22 mouse cellular contexts compared by ENCODE assay signal in genomic region chr2:93890143-93890542, GRCm38 (mm10). TPM values are rescaled to one million over a fixed set of nuclear protein-coding genes. Genes with fewer than 3 reads are reported as not detected.
DNase-seq lines count a peak whose midpoint lies in the region; ATAC-seq and TF ChIP-seq lines count a peak whose summit lies in the region.
"Had no signal": no experiment of that assay in that cellular context is flagged by ENCODE, and none has a peak within 500 bp of the region (broad histone marks: within the 10 kb centered on the region; RNA-seq: fewer than 3 reads in every experiment).

No protein-coding gene starts in this region.

- no peak overlapping the region for H3K9ac ChIP-seq in forebrain, postnatal 0 days
- no peak overlapping the region for H3K9ac ChIP-seq in forebrain, embryonic 11.5 days (ENCODE audit: low read length)
- no peak overlapping the region for H3K9ac ChIP-seq in forebrain, embryonic 15.5 days (replicated peaks)
- H3K9ac ChIP-seq: embryonic facial prominence, embryonic 13.5 days; hindbrain, embryonic 13.5 days; intestine, embryonic 15.5 days had no signal

- peaks cover 36% of the 10 kb centered on the region for H3K4me1 ChIP-seq in forebrain, embryonic 10.5 days
- peaks cover 4% of the 10 kb centered on the region; the same call in 1 of the 2 replicates for H3K4me1 ChIP-seq in forebrain, postnatal 0 days (ENCODE audit: insufficient read depth)
- H3K4me1 ChIP-seq in forebrain, embryonic 11.5 days (replicated peaks; ENCODE audit: control insufficient read depth, insufficient read depth, low read length) = peaks cover 19% of the 10 kb centered on the region
- H3K4me1 ChIP-seq in forebrain, embryonic 15.5 days = peaks cover 24% of the 10 kb centered on the region

- H3K27me3 ChIP-seq in forebrain, embryonic 10.5 days (ENCODE audit: poor library complexity, severe bottlenecking) = no peaks in the 10 kb centered on the region
- H3K27me3 ChIP-seq in forebrain, postnatal 0 days (ENCODE audit: insufficient read depth, low read length) = no peaks in the 10 kb centered on the region
- no peaks in the 10 kb centered on the region; the same call in 1 of the 2 replicates for H3K27me3 ChIP-seq in forebrain, embryonic 11.5 days (ENCODE audit: control insufficient read depth, insufficient read depth, low read length)
- H3K27me3 ChIP-seq in forebrain, embryonic 15.5 days = no peaks in the 10 kb centered on the region
- H3K27me3 ChIP-seq: embryonic facial prominence, embryonic 13.5 days; hindbrain, embryonic 13.5 days; intestine, embryonic 15.5 days had no signal

- no peaks in the 10 kb centered on the region for H3K36me3 ChIP-seq in forebrain, embryonic 10.5 days (replicated peaks)
- H3K36me3 ChIP-seq in forebrain, postnatal 0 days (ENCODE audit: insufficient read depth) = no peaks in the 10 kb centered on the region
- no peaks in the 10 kb centered on the region for H3K36me3 ChIP-seq in forebrain, embryonic 11.5 days (ENCODE audit: control insufficient read depth, insufficient read depth, low read length)
- H3K36me3 ChIP-seq in forebrain, embryonic 15.5 days = no peaks in the 10 kb centered on the region
- H3K36me3 ChIP-seq: embryonic facial prominence, embryonic 13.5 days; heart, embryonic 10.5 days; hindbrain, embryonic 13.5 days; intestine, embryonic 15.5 days had no signal

- WGBS in forebrain, embryonic 10.5 days = 72% methylated on average over 8 of the region's 8 CpGs
- WGBS in forebrain, postnatal 0 days = 78% methylated on average over 8 of the region's 8 CpGs
- 73% methylated on average over 8 of the region's 8 CpGs for WGBS in forebrain, embryonic 11.5 days
- WGBS in forebrain, embryonic 15.5 days = 78% methylated on average over 8 of the region's 8 CpGs

- H3K27ac ChIP-seq in forebrain, embryonic 10.5 days = peak overlapping the region; percentile 86
- H3K27ac ChIP-seq in forebrain, postnatal 0 days (ENCODE audit: low read depth, low read length) = no peak overlapping the region
- H3K27ac ChIP-seq in forebrain, embryonic 11.5 days (ENCODE audit: low read depth, low read length) = peak overlapping the region; percentile 12; the same call in 1 of the 2 replicates
- H3K27ac ChIP-seq in forebrain, embryonic 15.5 days (replicated peaks) = peak overlapping the region; percentile 96; the same call in 1 of the 2 replicates
- H3K27ac ChIP-seq: heart, embryonic 10.5 days; intestine, embryonic 15.5 days had no signal

- no peak overlapping the region for H3K4me2 ChIP-seq in forebrain, postnatal 0 days (ENCODE audit: low read depth)
- H3K4me2 ChIP-seq in forebrain, embryonic 11.5 days (ENCODE audit: low read depth, low read length, severe bottlenecking) = no peak overlapping the region
- H3K4me2 ChIP-seq in forebrain, embryonic 15.5 days (replicated peaks) = no peak overlapping the region
- H3K4me2 ChIP-seq: embryonic facial prominence, embryonic 13.5 days; hindbrain, embryonic 13.5 days; intestine, embryonic 15.5 days had no signal

- no peaks in the 10 kb centered on the region for H3K9me3 ChIP-seq in forebrain, embryonic 10.5 days
- no peaks in the 10 kb centered on the region for H3K9me3 ChIP-seq in forebrain, postnatal 0 days (ENCODE audit: low read length)
- no peaks in the 10 kb centered on the region for H3K9me3 ChIP-seq in forebrain, embryonic 11.5 days (ENCODE audit: control insufficient read depth, low read length)
- no peaks in the 10 kb centered on the region for H3K9me3 ChIP-seq in forebrain, embryonic 15.5 days
- H3K9me3 ChIP-seq: embryonic facial prominence, embryonic 13.5 days; heart, embryonic 10.5 days; hindbrain, embryonic 13.5 days; intestine, embryonic 15.5 days had no signal

- H3K4me3 ChIP-seq in forebrain, embryonic 10.5 days = no peak overlapping the region
- H3K4me3 ChIP-seq in forebrain, postnatal 0 days (ENCODE audit: low read depth, low read length) = no peak overlapping the region
- no peak overlapping the region for H3K4me3 ChIP-seq in forebrain, embryonic 11.5 days (ENCODE audit: low read depth, low read length)
- H3K4me3 ChIP-seq in forebrain, embryonic 15.5 days = no peak overlapping the region
- H3K4me3 ChIP-seq: embryonic facial prominence, embryonic 13.5 days; heart, embryonic 10.5 days; hindbrain, embryonic 13.5 days; intestine, embryonic 15.5 days had no signal

- ATAC-seq in forebrain, postnatal 0 days = no peak
- no peak for ATAC-seq in forebrain, embryonic 11.5 days (replicated peaks; ENCODE audit: low FRiP score)
- ATAC-seq in forebrain, embryonic 15.5 days (replicated peaks) = no peak
- ATAC-seq: intestine, embryonic 15.5 days had no signal

- DNase-seq in forebrain, embryonic 10.5 days (ENCODE audit: extremely low spot score, low spot score) = no peak
- no peak for DNase-seq in forebrain, postnatal 0 days
- peak; percentile 51 for DNase-seq in lung, postnatal 36 days
- DNase-seq in lung, postnatal 25 days (ENCODE audit: low spot score) = no peak
- DNase-seq in forebrain, embryonic 11.5 days (ENCODE audit: low spot score) = no peak
- no peak for DNase-seq in yolk sac, embryonic 10.5 days (ENCODE audit: low spot score)
- DNase-seq in ovary, postnatal 10 days (ENCODE audit: low spot score) = no peak
- DNase-seq: adrenal gland, adult 8-10 months; cerebellum, adult 11-12 months; cerebellum, adult 9-10 months; cerebellum, postnatal 25 days; gastrocnemius, postnatal 10 days; heart, adult 18-20 months; heart, postnatal 10 days; heart, postnatal 4 days had no signal

- TF ChIP-seq CTCF in forebrain, postnatal 0 days (IDR thresholded peaks at IDR 0.05; ENCODE audit: low read depth) = no peak

RNA-seq across cellular contexts. Expression of gene Accsl, which starts 21.2 kb away (rescaled TPM):
- polyA plus RNA-seq in forebrain, embryonic 10.5 days (2016; fragmentation: Nextera tagmentation; extraction: Ambion mirVana) = 0.60 TPM in 1 of 2 replicates, not detected in the other
- total RNA-seq in forebrain, postnatal 0 days (2014; rRNA removed) = 0.08 and 1.2 TPM in 2 replicates
- polyA plus RNA-seq in forebrain, postnatal 0 days (2015; fragmentation: Nextera tagmentation; extraction: Ambion mirVana) = 0.22 and 0.38 TPM in 2 replicates
- polyA plus RNA-seq in forebrain, embryonic 11.5 days (2014; fragmentation: Nextera tagmentation; extraction: Ambion mirVana) = 0.09 TPM in 1 of 2 replicates, not detected in the other
- polyA plus RNA-seq in forebrain, embryonic 15.5 days (2015; fragmentation: Nextera tagmentation; extraction: Ambion mirVana) = 0.45 and 0.66 TPM in 2 replicates
- total RNA-seq: gastrocnemius, postnatal 10 days; gastrocnemius, postnatal 4 days; heart, adult 18-20 months; heart, postnatal 4 days had no signal
- polyA plus RNA-seq: embryonic facial prominence, embryonic 13.5 days; heart, embryonic 10.5 days; heart, embryonic 14.5 days; intestine, embryonic 15.5 days had no signal

RNA-seq across cellular contexts. Expression of gene Accs, which starts 40.4 kb away (rescaled TPM):
- polyA plus RNA-seq in forebrain, embryonic 10.5 days (2016; fragmentation: Nextera tagmentation; extraction: Ambion mirVana) = 8.8 and 9.2 TPM in 2 replicates
- 14.2 and 15.2 TPM in 2 replicates for total RNA-seq in forebrain, postnatal 0 days (2014; rRNA removed)
- polyA plus RNA-seq in forebrain, postnatal 0 days (2015; fragmentation: Nextera tagmentation; extraction: Ambion mirVana) = 3.8 and 5.1 TPM in 2 replicates
- polyA plus RNA-seq in forebrain, embryonic 11.5 days (2014; fragmentation: Nextera tagmentation; extraction: Ambion mirVana) = 7.7 and 11.1 TPM in 2 replicates
- 6.9 and 7.8 TPM in 2 replicates for polyA plus RNA-seq in forebrain, embryonic 15.5 days (2015; fragmentation: Nextera tagmentation; extraction: Ambion mirVana)
